Mouse (Mus musculus) hindlimb bud, embryonic 11.5 days (tissue): ENCODE measurements at regions not wholly inside any gene's neighbourhood (a gene's known extent, or its start where the extent isn't known, plus 50 kb on each side); places are given as distances from the start of the nearest gene placed in this dataset.
A peak's percentile ranks its signal among the peaks of the same experiment; 100 is the strongest.

Experiments used
- DNase-seq: peaks from one replicate; pipeline ENCODE4 v3.0.0-alpha.2; 2012; ENCODE audit warnings: low read depth, low spot score; ENCODE audit errors: extremely low spot score

DNA sequence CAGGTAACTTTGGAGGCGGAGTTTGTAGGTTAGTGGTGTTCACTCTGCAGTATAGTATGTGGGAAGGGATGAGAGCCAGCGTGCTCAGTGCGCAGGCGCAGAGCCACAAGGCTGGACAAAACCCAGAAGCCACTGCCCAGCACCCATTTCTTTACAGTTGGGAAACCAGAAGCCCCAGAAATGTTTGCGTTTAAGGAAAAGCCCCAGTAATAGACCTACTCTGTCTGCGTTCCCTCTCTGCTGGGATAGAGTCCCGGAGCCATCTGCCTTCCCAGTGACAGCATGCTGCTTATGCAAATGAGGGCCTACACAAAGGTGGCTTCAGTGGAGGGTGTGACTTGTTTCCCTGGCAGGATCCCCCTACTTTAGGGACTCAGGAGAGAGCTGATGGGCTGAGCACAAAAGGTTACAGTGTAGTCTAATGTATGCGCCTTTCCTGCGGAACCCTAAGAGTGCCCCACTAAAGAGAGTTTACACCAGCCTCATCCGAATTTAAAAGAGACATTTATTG, 456.0 kb downstream of the Irx1 start:
- DNase-seq = no peak

DNA sequence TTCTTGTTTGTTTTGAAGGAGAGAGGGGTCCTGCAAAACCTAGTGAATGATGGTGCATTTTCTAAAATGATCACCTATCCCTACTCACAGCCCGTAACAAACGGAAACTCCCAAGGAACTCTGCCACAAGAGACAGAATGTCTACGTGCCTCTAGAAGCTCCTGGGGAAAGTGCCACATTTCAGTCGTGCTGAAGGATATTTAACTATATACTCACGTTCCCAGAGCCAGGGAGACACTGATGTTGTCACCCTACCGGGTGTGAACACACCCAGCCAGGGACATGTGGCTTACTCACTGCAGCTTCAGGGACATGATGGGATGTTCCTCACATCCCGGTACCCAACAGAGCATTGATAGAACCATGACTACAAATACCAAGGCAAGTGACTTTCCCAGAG, 456.7 kb downstream of the Irx1 start:
- no peak for DNase-seq

DNA sequence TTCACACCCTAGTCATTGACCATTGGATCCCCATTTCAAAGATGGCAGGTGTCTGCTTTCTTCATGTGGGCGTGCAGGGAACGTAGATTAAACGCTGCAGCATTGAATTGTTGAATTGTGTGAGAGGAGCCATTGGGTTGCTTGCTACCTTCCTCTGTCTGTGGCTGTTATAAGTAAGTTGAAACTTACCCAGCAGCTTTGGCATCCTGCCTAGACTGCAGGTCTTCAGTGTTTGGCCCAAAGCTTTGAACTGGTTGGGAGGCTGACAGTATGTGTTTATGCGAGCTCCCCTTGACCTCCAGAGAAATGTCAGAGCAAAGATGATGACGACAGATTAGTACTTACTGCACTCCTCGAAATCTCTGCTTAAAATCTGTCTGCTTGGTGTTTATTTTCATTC, 473.8 kb downstream of the Irx1 start:
- no peak for DNase-seq

DNA sequence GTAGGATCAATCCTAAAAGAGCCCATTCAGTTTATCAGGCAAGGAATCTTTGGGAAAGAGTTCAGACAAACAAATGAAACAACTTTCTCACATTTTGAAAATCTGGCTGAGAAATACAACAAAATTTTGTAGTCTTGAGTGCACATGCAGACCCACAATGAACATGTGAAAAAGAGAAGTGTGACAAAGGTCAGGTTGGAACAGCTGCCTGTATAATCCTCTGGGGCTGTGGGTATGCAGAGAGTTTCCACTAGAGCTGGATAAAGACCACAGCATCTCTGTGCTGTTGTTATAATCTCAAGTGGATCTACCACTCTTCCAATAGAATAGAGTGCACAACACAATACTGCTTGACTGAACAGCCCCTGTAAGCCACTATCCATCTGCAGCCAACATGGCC, 482.3 kb downstream of the Irx1 start:
- no peak for DNase-seq

DNA sequence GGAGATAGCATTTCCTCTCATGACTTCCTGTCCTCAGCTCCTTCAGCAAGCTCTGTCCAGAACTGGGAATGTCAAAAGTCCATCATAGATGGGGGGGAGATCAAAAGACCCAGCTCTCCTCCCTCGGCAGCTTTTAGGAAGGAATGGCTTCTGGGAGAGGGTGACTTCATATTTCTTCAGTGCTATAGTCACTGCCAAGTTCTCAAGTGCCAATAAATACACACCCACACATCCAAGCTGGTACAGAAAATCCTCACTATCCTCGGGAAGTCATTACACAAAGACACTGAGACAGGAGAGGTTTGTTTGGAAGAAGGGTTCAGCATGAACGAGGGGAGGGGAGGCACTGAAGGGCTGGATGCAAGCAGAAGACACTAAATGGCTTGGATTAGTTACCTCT, 502.0 kb downstream of the Irx1 start:
- DNase-seq = no peak

DNA sequence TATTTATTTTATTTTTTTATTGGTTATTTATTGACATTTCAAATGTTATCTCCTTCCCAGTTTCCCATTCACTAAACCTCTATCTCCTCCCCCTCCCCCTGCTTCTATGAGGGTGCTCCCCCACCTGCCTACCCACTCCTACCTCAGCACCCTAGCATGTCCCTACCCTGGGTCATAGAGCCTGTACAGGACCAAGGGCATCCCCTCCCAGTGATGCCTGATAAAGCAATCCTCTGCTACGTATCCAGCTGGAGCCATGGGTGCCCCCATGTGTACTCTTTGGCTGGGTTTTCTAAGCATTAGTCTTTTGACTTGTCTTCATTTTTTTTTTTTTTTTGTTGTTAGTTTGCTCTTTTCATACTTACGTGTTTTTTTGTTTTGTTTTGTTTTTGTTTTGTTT, 502.9 kb downstream of the Irx1 start:
- no peak for DNase-seq

DNA sequence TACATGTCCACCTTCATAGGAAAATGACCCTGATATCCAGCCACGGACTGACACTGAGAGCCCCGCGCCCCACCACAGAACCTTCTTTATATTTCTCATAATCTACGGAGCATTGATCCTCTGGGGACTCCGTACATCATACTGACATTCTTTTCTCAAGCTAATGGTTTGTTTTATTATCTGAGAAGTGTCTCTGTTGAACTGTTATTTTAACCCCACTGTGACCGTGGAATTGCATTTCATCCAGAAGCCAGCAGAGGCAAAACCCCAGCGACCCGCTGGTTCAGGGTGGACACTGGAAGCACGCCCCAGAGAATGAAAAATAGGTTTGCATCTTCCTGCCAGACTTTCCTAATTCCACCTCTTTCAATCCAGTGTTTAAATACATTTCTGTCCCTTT, 503.4 kb downstream of the Irx1 start:
- DNase-seq = no peak

DNA sequence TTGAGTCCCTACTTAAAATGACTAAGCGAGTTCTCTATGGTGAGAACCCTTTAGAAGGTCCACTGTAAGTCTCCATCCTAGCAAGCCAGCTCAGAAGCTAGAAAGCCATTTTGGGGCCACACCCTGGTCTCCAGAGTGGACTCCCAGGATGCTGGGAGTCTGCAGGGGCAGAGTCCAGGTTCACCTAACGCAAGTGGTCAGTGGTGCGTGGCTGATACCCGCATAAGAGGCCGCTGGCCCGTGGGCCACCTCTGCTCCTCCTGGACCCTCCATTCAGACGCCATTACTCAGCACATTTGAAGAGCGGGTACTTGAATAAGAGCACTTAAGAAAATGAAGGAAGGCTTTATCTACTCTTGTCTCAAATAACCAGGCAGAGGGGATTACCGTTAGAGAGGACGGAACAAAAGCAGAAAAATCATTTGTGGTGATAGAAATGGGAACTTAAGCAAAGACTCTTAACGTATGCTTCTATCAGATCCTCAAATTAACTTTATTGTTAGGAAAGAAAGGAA, 504.4 kb downstream of the Irx1 start:
- DNase-seq = no peak

DNA sequence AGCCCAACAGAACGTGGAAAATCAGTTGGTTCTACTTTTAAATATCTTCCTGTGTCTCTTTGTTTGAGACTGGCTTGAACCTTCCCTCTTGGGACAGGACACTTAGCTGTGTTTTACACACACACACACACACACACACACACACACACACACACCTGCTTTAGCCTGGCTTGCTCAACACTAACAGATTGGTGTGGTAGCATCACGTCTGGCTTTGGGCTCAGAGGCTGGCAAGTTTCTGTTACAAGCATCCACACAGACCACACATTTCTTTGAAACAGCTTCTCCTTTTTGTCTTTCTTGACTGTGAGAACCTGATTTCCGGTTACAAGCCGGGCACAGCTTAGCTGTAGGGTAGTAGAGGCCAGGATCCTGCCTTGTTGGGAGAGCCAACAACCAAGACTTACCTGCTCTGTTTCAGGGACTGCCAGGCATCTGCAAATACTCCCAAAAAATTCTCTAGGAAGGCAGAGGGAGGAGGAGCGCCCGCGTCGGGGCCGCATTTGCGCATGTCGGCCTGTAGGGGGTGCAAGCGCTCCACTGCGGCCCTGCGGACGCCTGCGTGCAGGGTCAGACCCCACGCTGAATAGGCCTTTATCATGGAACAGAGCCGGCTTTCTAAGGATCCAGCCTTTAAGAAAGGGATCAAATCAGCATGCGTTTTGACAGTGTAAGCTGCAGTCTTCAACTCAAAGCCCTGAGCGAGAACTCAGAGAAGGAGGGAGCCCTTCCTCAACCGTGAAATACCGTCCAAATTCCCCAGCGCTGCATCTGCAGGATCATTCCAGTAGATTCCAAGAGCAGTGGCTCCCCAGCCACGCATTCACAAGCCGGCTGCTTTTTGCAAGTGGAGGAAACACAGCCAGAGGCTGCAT, 505.2 kb downstream of the Irx1 start:
- DNase-seq = peak; percentile 44

DNA sequence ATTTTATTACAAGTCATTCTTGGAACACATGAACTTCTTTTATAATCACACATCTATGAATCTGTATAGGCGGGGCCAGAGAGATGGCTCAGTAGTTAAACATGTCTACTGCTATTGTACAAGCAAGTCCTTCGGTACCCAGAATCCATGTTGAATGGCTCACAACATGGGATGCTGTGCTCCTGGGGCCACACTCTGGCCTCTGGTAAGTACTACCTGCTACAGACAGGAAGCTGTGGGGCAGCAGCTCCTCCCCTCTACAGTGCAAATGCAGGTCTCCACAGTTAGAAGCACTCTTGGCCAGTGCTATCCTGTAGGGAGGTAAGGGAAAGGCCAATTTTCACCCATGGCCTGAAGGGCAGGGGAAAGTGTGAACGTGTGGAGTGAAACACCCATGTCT, 506.0 kb downstream of the Irx1 start:
- DNase-seq = no peak

DNA sequence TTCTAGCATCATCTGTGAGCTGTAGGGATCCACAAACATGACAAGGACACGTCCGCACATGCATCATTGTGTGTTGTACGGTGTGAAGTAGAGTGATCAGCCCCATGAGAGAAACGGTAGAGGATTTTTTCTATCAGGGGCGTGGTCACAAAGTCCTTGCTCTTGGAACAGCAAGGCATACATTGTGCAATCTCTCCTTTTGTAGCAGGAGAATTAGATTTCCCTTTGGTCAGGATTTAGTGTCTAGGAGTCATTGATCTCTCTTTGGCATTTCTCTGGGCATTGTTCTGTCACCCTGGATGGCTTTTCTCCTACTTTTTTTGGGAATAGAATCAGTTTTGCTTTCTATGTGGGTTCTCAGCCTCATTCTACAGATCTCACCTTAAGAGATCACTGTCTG, 511.3 kb downstream of the Irx1 start:
- no peak for DNase-seq

DNA sequence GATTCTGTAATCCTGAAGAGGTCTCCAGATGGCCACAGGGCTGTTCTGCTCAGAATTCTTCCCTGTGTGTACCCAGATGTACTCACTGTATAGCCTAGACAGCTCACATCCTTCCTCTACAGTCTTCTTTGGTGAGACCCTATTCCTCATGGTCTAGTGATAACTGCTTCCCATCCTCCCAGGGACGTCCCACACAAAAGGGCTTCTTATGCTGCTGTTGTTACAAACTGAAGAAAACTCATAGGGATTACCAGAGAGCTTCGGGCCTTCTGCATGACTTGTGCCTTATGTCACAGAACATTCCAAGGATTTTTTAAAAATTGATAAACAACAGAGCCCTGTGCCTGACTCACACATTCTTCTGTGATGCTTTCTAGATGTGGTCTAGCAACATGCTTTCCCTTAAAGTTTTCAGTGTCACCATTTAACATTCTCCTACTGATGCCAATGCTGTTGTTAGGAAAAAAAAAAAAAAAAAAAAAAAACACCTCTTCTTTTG, 525.9 kb downstream of the Irx1 start:
- DNase-seq = no peak

DNA sequence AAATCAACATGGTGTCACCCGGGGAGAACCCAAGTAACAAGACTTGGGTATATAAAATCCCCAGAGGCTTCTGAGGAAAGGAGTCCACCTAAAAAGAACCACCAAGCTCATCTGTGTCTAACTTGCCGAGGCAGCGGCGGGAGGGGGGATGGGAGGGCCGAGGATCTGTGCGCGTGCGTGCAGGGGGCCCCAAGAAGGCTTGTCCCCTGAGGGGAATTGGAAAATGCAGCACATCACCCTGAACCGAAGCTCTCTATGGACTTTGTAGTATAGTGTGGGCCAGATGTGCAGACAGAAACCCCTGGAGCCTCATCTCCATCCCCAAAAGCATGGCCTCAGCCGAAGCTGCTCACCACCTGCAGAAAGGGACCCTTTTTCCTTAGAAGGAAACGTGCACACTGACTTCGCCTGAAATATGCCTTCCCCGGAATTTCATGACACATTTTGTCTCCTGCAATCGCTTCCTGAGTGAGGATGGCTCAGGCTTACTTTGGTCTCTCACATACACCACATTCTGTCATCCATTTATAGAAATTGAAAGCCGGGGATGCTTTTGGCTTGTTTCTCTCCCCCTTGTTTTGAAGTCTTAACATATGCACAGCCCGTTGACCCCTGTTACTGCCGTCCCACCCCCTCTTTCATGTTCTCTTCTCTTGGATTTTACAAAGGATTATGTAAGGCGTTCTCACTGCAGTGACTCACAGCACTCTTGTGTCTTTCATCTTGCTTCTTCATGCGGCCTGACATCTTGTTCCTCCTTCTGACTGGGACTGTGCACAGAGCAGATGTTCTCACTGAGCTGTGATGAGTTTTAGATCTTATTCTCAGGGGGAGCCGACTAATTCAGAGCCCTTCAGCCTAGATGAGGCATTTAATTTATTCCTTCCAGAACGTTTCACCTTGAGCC, 559.6 kb downstream of the Irx1 start:
- DNase-seq = no peak

DNA sequence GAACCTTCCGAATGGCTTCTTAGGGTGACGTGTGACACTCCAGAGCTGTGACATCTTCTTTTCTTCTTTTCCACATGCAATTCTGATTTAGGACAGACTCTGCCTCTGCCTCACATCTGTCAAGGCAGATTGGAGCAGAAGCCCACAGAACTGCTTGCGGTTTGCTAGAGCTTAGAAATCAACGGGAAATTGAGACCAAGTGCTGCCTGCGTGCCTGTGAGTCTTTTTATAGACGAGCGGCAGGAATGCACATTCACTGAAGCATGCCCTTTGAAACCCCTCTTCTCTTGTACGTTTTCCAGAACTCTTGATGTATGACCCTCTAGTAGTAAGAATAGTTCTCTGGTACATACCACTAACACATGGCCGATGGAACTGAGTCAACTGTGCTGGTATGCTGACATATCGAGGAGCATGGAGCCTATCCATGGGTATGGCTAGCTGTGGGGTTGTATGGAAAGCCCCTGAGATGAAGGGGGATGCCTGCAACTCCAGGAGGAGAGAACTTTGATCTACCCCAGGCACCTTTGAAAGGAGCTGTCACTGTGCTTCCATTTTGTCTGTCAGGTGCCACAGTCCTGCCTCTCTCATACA, 552.2 kb upstream of the Adamts16 start:
- DNase-seq = no peak

DNA sequence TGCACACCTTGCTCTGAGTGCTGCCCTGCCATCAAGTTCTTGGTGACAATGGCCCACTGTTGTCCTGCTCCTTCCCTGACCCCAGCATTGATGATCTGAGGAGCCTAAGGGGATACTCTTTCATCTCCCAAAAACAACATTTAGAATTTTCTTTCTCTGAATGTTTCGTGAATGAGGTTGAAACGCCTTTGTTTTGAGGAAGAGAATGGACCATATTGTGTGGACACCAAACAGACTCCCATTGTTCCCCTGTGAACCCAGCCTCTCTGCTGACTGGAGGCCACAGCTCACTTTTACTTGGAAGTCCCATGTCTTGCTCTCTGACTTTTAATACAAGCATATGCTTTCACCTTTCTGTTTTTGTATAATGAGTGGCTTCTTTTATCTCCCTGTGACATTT, 537.0 kb upstream of the Adamts16 start:
- DNase-seq = no peak

DNA sequence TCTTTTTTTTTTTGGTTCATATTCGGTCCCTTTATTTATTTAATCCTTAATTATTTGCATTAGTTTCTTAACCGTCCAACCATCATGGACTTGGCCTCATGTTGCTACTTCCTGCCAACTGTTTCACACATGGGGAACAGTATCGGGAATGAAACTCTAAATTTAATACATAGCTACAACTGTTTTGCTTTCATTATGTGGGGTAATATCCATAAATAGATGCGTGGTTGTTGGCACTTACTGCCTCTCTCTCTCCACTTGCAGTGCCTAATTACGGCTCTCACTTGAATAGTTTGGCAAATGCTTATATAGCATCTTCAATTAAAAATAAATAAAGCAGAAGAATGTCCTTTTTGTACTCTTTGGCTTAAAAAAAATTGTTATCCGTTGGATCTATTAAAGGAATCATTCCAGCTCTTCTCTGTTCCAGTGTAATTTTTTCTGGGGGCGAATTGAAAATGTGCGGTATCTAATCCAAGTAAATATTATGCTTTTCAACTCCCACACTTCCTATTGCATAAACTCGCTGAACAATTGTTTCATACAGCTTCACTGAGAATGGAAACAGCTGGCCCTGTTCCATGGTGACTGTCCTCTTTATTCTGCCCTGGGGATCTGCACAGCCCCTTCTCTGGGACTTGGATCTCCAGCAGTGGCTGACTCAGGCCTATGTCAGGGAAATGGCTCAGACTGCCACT, 534.4 kb upstream of the Adamts16 start:
- DNase-seq = no peak

DNA sequence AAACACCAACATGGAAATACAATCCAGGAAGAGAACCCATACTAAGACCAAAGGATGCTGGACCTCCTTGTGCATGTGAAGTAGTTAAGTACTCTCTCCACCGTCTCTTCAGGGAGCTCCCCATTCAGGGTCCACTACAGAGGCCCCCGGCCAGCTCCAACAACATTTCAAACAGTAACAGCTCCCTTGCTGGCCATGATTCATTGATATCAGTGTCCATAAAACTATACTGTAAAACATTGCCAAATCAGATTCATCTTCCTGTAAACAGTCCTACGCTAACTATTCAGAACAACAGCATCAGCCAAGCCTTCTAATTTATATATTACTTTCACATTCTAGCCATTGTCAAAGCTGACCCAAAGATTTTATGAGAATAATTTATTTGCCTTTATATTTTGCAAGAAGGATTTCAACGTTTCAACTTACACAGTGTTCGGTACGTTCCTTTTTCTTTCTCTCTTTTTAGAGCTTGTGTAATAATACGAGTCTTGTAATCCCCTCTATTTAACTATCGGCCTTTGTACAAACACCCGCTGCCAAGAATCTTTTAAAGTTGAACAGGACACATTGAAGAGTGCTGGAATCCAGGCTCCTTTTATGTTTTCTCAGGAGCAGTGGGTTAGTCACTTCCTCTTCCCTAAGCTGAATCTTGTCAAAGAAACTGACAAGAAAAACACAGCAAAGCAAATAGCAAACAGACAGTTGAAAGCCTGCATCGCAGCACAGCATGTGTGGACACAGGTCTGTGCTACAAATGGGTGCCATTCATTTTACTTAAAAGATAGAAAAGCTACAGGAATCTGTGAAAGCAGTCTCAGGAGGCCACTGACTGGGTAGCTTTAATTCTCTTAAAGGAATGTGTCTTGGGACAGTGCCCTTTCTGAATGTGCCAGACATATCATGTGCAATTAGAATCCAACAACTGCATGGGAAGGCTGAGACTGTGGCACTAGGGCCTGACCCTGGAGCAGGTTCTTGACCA, 531.4 kb upstream of the Adamts16 start:
- no peak for DNase-seq

DNA sequence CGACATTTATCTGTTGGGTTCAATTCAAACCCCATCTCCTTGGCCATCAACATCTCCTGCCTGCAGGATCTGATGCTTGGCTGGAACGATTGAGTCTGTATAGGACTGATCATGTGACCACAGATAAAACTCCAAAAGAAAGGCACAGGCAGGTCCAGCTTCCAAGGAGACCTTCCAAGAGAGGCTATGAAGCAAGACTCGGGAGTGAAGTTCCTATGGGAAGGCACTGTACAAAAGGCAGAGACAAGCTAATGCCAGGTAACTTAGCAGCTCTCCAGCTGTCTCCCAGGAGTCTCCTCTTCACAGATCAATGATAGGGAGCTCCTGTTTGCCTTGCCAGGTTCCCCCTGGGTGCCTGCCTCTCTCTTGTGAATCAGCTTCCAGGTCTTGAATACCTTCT, 528.2 kb upstream of the Adamts16 start:
- DNase-seq = no peak

DNA sequence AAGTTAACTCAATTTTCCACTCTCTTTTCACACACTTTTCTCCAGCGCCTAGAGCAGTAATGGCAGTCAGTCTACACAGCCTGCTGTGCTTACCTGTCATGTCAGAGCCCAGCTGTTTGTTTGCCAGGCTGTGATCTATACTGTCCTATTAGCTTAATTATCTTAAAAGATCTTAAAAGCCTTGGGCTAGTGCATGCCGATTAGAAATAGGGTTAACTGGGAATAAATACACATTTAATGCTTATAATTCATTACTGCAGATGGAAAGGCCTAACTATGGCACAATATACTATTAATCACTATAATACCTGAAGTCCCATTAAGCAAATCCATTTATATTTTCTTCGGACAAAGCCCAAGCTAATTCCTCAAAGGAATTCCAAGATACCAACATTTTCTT, 523.6 kb upstream of the Adamts16 start:
- DNase-seq = no peak
